Mouse (Mus musculus) heart, postnatal 14 days (tissue): Measurements from ENCODE around the gene Serpinb3b. TPM values are rescaled to one million over a fixed set of nuclear protein-coding genes. Genes with fewer than 3 reads are reported as not detected.
"Not testable (repeated sequence)": the region's sequence is repeated elsewhere in the genome, so short reads cannot be mapped to it uniquely, and the experiment has no call there.

Experiments
- DNase-seq, 2 experiments: peaks; one replicate each; pipeline ENCODE4 v3.0.0; 2021 to 2022
- intact Hi-C: fragments of 180-260 bp; cut with DNase I; formaldehyde crosslinking; loops from one replicate; pipeline ENCODE4 v1.15.1; 2025
- long read RNA-seq, 2 experiments: library from polyadenylated mRNA; stranded (forward); transcript quantifications; one replicate each; pipeline ENCODE4 v2.0.0; 2021
- total RNA-seq, 2 experiments: library from RNA; stranded (reverse); gene quantifications; 2 replicates each; pipeline ENCODE4 v1.2.3; 2021

The Serpinb3b gene
- total RNA-seq: not detected
- long read RNA-seq, experiment 1: 0 reads
- long read RNA-seq, experiment 2: 0 reads

DNA sequence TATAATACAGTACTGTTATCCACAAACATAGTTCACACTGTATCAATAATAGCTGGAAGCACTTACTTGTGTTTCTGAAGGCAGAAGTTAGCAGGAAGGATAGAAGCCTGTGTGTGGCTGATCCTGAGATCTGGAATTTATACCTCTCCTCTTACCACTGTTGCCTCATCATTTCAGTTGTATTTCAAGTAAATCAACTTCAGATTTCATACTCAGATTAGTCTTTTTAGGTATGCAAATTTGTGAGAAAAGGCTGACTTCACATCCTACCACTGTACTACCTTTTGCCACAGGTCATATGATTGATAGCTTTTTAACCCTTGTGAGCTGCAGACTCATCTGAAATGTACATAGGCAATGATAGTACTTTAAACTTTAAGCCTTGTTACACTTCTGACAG is at the start of gene Serpinb3b, which contains the start of gene Serpinb3c:
Serpinb3b (minus strand) TSS at position 101 of the 400 bp plus-strand sequence.
Serpinb3c (minus strand) TSS at position 111 of the 400 bp plus-strand sequence.
- intact Hi-C loops, DNase-seq: not testable (repeated sequence)

DNA sequence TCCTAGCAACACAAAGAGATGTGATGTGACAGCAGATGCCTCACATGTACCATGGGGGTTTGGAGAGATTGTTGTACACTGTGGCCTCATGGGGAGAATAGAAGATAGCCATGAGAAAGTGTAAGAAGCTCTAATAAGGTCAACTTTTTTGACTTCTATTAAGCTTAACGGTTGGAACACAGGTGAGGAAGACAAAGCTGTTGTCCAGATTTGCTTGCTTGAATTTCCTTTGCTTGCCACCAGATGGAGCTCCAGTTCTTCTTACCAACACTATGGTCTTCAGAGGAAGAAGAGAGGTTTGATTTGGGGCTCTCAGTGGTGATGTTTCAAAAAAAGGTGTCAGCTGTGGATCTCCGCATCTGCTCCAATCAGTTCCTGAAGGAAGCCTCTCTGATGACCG is 35.0 kb downstream of the Serpinb3b start:
- intact Hi-C loops: loop anchor here (5.0 kb wide), 2 partner anchors 239 to 354 kb away; no protein-coding TSS in a partner anchor
- DNase-seq: not testable (repeated sequence)

DNA sequence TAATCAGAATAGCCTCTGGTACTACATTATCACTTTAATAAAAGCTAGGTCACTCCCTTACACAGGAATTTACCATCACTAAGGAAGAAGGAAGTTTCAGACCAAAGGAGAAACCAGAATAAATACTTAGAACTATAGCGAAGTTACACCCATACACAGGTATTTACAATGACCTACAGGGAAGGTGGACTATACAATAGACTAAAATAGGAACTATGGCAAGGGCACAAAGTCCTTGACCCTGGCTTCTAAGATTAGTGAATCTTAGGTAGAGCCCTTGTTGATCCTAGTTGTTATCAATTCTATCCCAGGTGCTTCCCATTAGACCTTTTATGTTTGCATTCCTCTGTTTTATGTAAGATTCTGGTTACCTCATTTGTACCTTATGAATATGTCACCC is 60.9 kb downstream of the Serpinb3b start:
- intact Hi-C loops, DNase-seq: not testable (repeated sequence)

DNA sequence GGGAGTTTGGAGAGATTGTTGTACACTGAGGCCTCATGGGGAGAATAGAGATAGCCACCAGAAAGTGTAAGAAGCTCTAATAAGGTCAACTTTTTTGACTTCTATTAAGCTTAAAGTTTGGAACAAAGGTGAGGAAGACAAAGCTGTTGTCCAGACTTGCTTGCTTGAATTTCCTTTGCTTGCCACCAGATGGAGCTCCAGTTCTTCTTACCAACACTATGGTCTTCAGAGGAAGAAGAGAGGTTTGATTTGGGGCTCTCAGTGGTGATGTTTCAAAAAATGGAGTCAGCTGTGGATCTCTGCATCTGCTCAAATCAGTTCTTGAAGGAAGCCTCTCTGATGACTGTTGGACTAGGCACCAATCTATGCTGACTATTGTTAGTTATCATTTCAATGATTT is 150.7 kb downstream of the Serpinb3b start:
- intact Hi-C loops: not testable (repeated sequence)
- peak in 1 of 2 experiments; percentile 2 for DNase-seq

Other genes starting within 250 kb of the Serpinb3b start
- not detected for gene Serpinb3a, start 226.1 kb downstream of the Serpinb3b start, total RNA-seq
- gene Serpinb3d, start 194.9 kb downstream of the Serpinb3b start, total RNA-seq: not detected
- gene Serpinb3c, start within 50 bp of the Serpinb3b start, total RNA-seq: not detected
- gene Serpinb11, start 82.8 kb upstream of the Serpinb3b start, total RNA-seq: not detected
- gene Serpinb7, start 121.3 kb upstream of the Serpinb3b start, total RNA-seq: not detected
- under 1 TPM; 0.57 to 0.78 TPM for gene Serpinb2, start 233.1 kb upstream of the Serpinb3b start, total RNA-seq